Mouse (Mus musculus) right cerebral cortex, postnatal 36 days (tissue): Measurements from ENCODE around the gene Tbcd.
"Not testable (repeated sequence)": the region's sequence is repeated elsewhere in the genome, so short reads cannot be mapped to it uniquely, and the experiment has no call there.

Experiments
- DNase-seq, 2 experiments: peaks; one replicate each; pipeline ENCODE4 v3.0.0; 2022; ENCODE audit warnings: low spot score in 2 of 2, mixed read lengths in 1 of 2

The Tbcd gene

GRCm38 (mm10) chr11:121653631-121654030 lies 201.9 kb downstream of the Tbcd start:
- DNase-seq, result no peak

DNA sequence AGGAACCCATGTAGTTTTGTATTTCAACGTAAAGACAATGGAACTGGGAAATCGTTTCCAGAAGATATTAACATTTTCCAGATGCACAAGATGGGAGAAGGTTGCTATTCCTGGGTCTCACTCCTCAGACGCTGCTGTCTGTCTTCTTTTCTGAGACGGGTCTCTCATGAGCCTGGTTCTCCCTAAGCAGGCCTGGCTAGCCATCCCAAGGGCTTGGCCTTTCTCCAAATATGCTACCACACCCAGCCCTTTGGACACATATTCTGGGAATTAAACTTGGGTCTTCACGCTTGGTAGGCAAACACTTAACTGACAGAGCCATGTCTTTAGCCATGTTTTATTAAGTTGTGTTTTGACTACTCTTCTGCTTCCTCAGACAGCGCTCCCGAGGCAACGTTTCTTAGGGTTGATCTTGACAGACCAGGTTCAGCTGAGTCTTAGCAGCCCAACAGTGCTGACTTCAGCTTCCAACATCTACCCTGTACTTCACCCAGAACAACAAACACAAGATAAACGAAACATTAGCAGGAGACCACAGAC lies 202.7 kb downstream of the Tbcd start:
- no peak for DNase-seq

DNA sequence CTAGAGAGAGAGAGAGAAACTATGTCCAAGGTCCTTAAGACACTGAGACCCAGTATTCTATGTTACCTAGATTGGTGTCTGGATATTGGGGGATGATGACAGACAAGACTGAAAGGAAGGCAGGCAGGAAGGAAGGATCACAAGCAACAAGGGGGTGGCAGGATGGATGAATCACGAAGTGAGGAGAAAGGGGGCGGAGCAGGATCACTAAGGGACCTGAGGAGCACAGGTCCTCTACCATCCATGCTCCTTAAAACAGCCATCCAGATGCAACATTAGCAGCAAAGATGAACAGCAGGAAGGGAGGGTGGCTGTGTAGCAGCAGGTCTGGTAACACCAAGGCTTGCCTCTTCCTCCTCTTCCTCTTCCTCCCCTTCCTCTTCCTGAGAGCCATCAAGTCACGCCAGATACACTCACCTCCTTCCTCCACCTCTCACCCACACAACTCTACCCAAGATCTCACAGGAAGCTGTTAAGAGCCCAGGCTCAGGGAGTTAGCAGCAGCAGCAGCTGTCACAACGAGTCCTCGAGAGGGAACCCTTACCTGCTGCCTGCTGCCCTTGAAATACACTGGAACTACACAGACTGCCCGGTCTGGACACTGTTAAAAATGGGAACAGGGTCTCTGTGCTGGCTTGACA lies 203.5 kb downstream of the Tbcd start:
- no peak for DNase-seq

DNA sequence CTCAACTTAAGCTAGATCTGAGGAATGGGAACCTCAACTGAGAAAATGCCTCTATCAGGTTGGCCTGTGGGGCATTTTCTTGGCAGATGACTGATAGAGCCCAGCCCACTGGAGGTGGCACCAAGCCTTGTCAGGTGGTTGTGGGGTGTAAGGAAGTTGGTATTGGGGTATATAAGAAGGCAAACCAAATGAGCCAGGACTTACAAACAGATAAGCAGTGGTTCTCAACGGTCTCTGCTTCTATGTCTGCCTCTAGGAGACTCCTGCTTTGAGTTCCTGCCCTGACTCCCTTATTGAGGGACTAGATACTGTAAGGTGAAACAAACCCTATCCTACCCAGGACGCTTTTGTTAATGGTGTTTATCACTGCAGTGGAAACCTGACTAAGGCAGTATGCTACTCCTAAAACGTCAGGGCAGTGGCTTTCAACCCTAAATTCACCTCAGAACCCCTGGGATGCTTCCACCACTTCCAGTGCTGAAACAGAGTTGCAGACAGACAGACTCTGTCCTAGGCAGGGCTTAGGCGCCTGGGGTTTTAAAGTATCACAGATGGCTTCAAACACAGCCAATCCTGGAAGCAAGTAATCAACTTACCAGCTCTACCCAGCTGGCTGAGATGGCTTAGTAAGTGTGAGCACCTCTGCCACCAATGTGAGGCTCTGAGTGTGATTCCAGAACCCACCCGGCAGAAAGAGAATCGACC lies 204.2 kb downstream of the Tbcd start:
- DNase-seq, result no peak

DNA sequence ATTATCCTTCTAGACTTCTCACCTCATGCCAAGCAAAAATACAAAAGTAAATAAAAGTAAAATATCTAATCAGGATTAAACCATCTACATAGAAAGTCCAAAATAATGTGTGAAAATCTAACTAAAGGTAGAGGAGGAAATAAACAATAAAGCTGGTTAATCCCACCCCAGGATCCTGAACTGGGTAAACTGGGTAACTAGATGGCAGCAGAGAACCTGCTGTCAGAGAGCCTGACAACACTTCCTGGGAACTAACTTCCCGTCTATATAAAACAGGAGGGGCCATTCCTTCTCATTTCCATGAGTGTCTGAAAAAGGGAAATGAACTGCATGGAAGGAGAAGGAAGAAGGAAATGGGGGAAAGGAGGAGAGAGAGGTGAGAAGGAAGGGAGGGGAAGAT lies 206.4 kb downstream of the Tbcd start:
- no peak for DNase-seq

GRCm38 (mm10) chr11:121660604-121661003 lies 208.9 kb downstream of the Tbcd start:
- not testable (repeated sequence) for DNase-seq

- DNase-seq, result no peak
Measured at GRCm38 (mm10) chr11:121661116-121661515, 209.4 kb downstream of the Tbcd start.
